Mouse (Mus musculus): ENCODE measurements around the gene Snx9. TPM values are rescaled to one million over a fixed set of nuclear protein-coding genes. Genes with fewer than 3 reads are reported as not detected.

Gene Snx9
- polyA plus RNA-seq (2015; fragmentation: Illumina TruSeq; extraction: RNeasy Lipid Tissue Mini Kit (QIAGEN cat#74804); ENCODE audit: insufficient read depth, low replicate concordance): 61.3 TPM

DNA sequence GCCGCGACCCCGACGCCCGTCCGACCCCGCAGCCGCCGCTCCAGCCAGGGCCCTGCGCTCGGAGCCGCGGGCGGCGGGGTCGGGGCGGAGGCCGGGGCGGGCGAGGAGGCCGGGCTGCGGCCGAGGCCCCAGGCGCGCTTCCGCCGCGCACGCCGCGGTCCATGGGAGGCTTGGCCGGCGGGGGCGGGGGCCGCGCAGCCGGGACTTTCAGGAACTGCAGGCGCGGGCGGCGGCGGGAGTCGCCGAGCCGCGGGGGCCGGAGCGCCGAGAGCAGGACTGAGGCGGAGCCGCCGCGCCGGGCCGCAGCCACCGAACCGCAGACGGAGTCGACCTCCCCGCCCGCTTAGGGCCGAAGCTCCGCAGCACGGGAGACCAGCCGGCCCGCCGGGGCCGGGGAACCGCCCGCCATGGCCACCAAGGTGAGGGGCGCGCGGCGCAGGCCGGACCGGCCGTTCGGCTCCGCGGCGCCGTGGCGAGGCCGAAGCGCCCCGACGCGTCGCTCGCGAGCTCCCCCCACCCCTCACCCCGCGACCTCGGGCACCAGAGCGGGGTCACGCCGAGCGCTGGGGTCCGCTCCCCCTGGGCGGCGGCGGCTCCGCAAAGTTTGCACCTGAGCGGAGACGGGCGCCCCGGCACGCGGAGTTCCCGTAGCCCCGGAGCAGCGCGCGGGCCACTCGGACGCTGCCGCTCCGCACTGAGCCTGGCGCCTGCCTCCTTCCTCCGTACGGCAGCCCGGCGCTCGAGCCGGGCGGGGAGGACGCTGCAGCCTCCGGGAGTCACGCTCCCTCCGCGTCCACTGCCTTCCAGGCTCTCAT lies at the start of gene Snx9:
Snx9 (plus strand) TSS at position 202 of the 815 bp plus-strand sequence.

DNA sequence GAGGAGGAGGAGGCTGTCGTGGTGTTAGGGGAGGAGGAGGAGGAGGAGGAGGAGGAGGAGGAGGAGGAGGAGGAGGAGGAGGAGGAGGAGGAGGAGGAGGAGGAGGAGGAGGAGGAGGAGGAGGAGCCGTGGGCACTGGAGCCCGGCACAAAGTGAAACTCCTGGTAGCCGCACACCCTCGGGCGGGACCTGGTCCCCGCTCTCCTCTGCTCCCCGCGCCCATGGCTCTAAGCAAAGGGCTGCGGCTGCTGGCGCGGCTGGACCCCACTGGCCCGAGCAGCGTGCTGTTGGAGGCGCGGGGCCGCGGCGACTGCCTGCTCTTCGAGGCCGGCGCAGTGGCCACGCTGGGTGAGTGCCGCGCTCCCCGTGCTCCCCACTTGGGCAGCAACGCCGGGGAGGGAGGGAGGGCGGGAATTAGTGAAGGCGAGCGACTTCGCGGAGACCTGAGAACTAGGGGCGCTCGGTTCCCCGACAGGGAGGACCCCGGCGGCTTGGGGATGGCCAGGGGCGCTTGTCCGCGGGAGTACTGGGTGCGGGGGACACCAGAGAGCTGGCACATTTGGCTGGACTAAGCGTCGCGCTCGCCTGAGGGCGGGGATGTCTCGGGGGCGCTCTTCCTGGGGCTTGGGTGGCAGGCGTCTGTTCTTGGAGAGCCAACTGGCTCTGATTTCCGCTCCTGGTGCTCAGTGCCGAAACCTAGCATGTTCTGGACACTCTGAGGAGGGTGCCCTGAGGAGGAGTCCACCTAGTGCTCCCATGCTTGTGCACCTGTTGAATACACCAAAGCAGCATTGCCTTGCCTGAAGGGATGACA lies 100.3 kb downstream of the Snx9 start, which contains the start of gene Synj2:
Synj2 (plus strand) TSS at position 51 of the 814 bp plus-strand sequence.

Other genes with a start within 250 kb of the Snx9 start
- gene Synj2, start 100.0 kb downstream of the Snx9 start, polyA plus RNA-seq (2015; fragmentation: Illumina TruSeq; extraction: RNeasy Lipid Tissue Mini Kit (QIAGEN cat#74804); ENCODE audit: insufficient read depth, low replicate concordance): 6.0 TPM
- 4.7 TPM for gene Serac1, start 238.4 kb downstream of the Snx9 start, polyA plus RNA-seq (2015; fragmentation: Illumina TruSeq; extraction: RNeasy Lipid Tissue Mini Kit (QIAGEN cat#74804); ENCODE audit: insufficient read depth, low replicate concordance)
- 43.7 TPM for gene Gtf2h5, start 238.5 kb downstream of the Snx9 start, polyA plus RNA-seq (2015; fragmentation: Illumina TruSeq; extraction: RNeasy Lipid Tissue Mini Kit (QIAGEN cat#74804); ENCODE audit: insufficient read depth, low replicate concordance)

Data from spleen, adult 10 weeks (tissue).